Mouse (Mus musculus) heart, embryonic 16.5 days (tissue): ENCODE data around the gene Ube2n. TPM values are rescaled to one million over a fixed set of nuclear protein-coding genes. Genes with fewer than 3 reads are reported as not detected.

Experiments used
- ATAC-seq: fragments of 200-750 bp; cut with Nextera tagmentation; replicated peaks from 2 replicates; pipeline ENCODE4 v1.8.0; 2017; ENCODE audit warnings: moderate number of reproducible peaks; ENCODE audit not compliant: insufficient read depth, low FRiP score; ENCODE audit errors: extremely low read depth
- H3K27ac ChIP-seq: fragments of 300-500 bp; sonication (generic); 2 replicates; pipeline ENCODE4 v1.5.1; 2014; ENCODE audit warnings: mild to moderate bottlenecking, low read length, control low read depth, moderate library complexity
- H3K27me3 ChIP-seq: fragments of 300-500 bp; sonication (generic); 2 replicates; pipeline ENCODE4 v1.6.1; 2014; ENCODE audit warnings: low read length, mixed read lengths; ENCODE audit not compliant: control insufficient read depth, insufficient read depth
- H3K36me3 ChIP-seq: fragments of 300-500 bp; sonication (generic); 2 replicates; pipeline ENCODE4 v1.6.1; 2014; ENCODE audit not compliant: control insufficient read depth, insufficient read depth
- H3K4me1 ChIP-seq: fragments of 300-500 bp; sonication (generic); 2 replicates; pipeline ENCODE4 v1.6.1; 2014; ENCODE audit warnings: low read length, mixed read lengths; ENCODE audit not compliant: control insufficient read depth, insufficient read depth
- H3K4me2 ChIP-seq: fragments of 300-500 bp; sonication (generic); 2 replicates; pipeline ENCODE4 v1.6.1; 2014; ENCODE audit warnings: low read depth, mild to moderate bottlenecking, control low read depth, low read length
- H3K4me3 ChIP-seq: fragments of 300-500 bp; sonication (generic); 2 replicates; pipeline ENCODE4 v1.5.1; 2014; ENCODE audit warnings: mild to moderate bottlenecking, control low read depth, low read length
- H3K9ac ChIP-seq: fragments of 300-500 bp; sonication (generic); 2 replicates; pipeline ENCODE4 v1.6.1; 2014; ENCODE audit warnings: low read length, control low read depth
- H3K9me3 ChIP-seq: fragments of 300-500 bp; sonication (generic); replicated peaks from 2 replicates; pipeline ENCODE4 v1.6.1; 2016; ENCODE audit warnings: low read length; ENCODE audit not compliant: control insufficient read depth
- WGBS: fragments of 180-500 bp; shearing (Covaris S2); extraction: QIAGEN DNeasy Blood & Tissue Kit; methylation state at CpG from one replicate; pipeline ENCODE4 v1.1.7; 2014; 5-methylcytosine and 5-hydroxymethylcytosine counted together
- polyA plus RNA-seq: library from polyadenylated mRNA; unstranded; fragments of >200 nt; fragmentation: Nextera tagmentation; extraction: Ambion mirVana; gene quantifications from 2 replicates; pipeline ENCODE4 v1.2.1, GENCODE M21; 2015

Ube2n gene
- polyA plus RNA-seq, 1 experiment from 2014 or later = 246 TPM

DNA sequence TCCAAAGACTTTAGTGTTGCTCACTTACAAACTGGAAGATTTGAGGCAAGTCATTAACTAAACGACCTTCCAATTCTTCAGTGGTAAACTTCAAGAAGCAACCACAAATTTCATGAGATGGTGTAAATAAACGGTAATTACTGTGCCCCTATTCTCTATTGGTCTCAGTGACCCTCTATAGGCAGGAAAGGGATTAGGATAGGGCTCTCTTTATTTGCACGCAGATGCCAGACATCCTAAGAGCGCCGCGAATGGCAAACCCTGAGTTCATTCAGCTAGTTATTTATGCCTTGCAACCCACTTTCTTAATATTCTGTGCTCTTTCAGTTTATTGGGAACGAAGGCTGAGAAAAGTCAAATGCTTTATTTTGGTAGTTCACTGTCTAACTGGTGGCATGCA, 13.9 kb upstream of the Ube2n start:
- peak overlapping the region; percentile 95 for H3K9ac ChIP-seq
- H3K9me3 ChIP-seq = no peaks in the 10 kb centered on the region
- peaks cover 11% of the 10 kb centered on the region for H3K36me3 ChIP-seq
- H3K27me3 ChIP-seq = no peaks in the 10 kb centered on the region
- peaks cover 13% of the 10 kb centered on the region for H3K4me1 ChIP-seq
- H3K27ac ChIP-seq = peak overlapping the region; percentile 96
- 0 out of 2 replicates have a peak, but pooled peaks have one; percentile 41 for ATAC-seq
- H3K4me3 ChIP-seq = peak overlapping the region; percentile 92
- peak overlapping the region; percentile 81 for H3K4me2 ChIP-seq
- 3% methylated on average over 7 of the region's 7 CpGs for WGBS

GRCm38 (mm10) chr10:95501463-95502081, 13.4 kb upstream of the Ube2n start, which contains the start of gene Mrpl42:
Gene Mrpl42, minus strand, starts transcription at chr10:95501940.
- H3K4me2 ChIP-seq = peak within 1 kb of the TSS; percentile 81
- no peaks in the 10 kb centered on the region for H3K27me3 ChIP-seq
- under 1% methylated on average over 35 of the region's 35 CpGs for WGBS
- peak within 1 kb of the TSS; percentile 92 for H3K4me3 ChIP-seq
- H3K27ac ChIP-seq = peak within 1 kb of the TSS; percentile 96
- peak within 1 kb of the TSS; percentile 95 for H3K9ac ChIP-seq
- ATAC-seq = peak; percentile 93
- peaks cover 10% of the 10 kb centered on the region for H3K36me3 ChIP-seq
- peaks cover 13% of the 10 kb centered on the region for H3K4me1 ChIP-seq
- no peaks in the 10 kb centered on the region for H3K9me3 ChIP-seq

DNA sequence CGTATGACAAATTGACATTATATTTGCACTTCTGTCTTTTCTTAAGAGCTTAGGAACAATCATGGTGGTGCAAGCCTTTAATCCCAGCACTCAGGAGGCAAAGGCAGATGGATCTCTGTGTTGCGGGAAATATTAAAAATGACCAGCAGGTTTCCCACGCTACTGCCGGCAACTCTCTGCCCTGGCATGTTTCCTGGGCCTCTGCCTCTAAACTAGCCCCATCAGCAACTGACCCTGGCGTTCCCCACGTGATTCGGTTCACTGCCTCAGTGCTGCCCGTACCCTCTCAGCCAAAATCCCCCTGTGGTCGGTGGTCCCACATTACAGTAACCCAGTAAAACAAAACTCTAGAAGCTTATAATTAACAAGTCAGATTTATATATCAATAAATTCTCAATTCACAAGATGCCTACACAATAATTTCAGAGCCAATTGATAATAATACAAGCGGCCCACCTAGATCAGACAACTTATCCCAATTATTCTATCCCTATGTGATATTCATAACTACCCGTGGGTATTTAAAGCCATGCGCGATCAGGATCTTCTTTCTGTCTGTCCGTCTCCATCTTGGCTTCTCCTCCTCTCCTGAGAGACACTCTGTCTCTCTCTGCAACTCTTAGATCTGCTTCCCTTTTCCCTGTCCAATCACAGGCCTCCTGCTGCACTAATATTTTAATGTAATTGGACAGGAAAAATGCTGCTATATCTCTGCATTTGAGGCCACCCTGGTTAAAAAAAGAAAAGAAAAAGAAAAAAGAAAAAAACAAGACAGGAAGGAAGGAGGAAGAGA, 11.3 kb upstream of the Ube2n start:
- no peak for ATAC-seq
- H3K4me2 ChIP-seq = no peak overlapping the region
- no peak overlapping the region for H3K4me3 ChIP-seq
- no peak overlapping the region for H3K9ac ChIP-seq
- H3K27ac ChIP-seq = no peak overlapping the region
- 85% methylated on average over 14 of the region's 14 CpGs for WGBS
- peaks cover 13% of the 10 kb centered on the region for H3K4me1 ChIP-seq
- no peaks in the 10 kb centered on the region for H3K27me3 ChIP-seq
- H3K36me3 ChIP-seq = no peaks in the 10 kb centered on the region
- H3K9me3 ChIP-seq = no peaks in the 10 kb centered on the region

GRCm38 (mm10) chr10:95504341-95504740, 10.6 kb upstream of the Ube2n start:
- no peak overlapping the region for H3K4me2 ChIP-seq
- peaks cover 13% of the 10 kb centered on the region for H3K4me1 ChIP-seq
- no peaks in the 10 kb centered on the region for H3K27me3 ChIP-seq
- 8% methylated on average over 1 of the region's 1 CpGs for WGBS
- no peak overlapping the region for H3K9ac ChIP-seq
- H3K4me3 ChIP-seq = no peak overlapping the region
- no peaks in the 10 kb centered on the region for H3K36me3 ChIP-seq
- no peaks in the 10 kb centered on the region for H3K9me3 ChIP-seq
- peak overlapping the region; percentile 31 for H3K27ac ChIP-seq
- no peak for ATAC-seq

DNA sequence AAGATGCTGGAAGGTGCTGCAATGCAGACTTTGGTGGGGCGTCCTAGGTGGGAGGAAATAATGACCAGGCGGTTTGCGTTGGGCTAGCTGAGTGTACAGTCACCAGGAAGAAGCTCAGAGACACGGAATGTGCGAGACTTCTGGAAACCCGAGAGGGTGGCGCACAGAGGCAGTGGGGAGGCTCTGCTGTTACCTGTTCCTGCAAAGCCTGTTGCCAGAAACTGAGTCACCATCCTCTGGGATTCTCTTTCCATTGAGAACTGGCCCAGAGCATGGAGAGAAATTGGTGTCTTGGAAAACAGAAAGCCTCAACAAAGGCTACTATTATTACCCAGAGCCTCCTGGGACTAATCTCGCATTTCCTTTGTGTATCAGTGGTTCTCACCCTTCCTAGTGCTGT, 6.8 kb upstream of the Ube2n start:
- peaks cover 3% of the 10 kb centered on the region; the same call in 1 of the 2 replicates for H3K4me1 ChIP-seq
- H3K4me2 ChIP-seq = no peak overlapping the region
- H3K36me3 ChIP-seq = no peaks in the 10 kb centered on the region
- 71% methylated on average over 8 of the region's 8 CpGs for WGBS
- no peaks in the 10 kb centered on the region for H3K27me3 ChIP-seq
- H3K9me3 ChIP-seq = no peaks in the 10 kb centered on the region; the same call in 1 of the 2 replicates
- ATAC-seq = no peak
- no peak overlapping the region for H3K4me3 ChIP-seq
- H3K9ac ChIP-seq = no peak overlapping the region
- H3K27ac ChIP-seq = no peak overlapping the region

GRCm38 (mm10) chr10:95508793-95509192, 6.2 kb upstream of the Ube2n start:
- Histone ChIP-seq H3K27ac (no peak overlapping the region), H3K4me1 (peaks cover 3% of the 10 kb centered on the region; the same call in 1 of the 2 replicates), H3K9ac (no peak overlapping the region), H3K4me2 (no peak overlapping the region), H3K4me3 (no peak overlapping the region), H3K36me3 (no peaks in the 10 kb centered on the region), H3K27me3 (no peaks in the 10 kb centered on the region), H3K9me3 (no peaks in the 10 kb centered on the region; the same call in 1 of the 2 replicates)
- 64% methylated on average over 6 of the region's 6 CpGs for WGBS
- ATAC-seq = no peak

DNA sequence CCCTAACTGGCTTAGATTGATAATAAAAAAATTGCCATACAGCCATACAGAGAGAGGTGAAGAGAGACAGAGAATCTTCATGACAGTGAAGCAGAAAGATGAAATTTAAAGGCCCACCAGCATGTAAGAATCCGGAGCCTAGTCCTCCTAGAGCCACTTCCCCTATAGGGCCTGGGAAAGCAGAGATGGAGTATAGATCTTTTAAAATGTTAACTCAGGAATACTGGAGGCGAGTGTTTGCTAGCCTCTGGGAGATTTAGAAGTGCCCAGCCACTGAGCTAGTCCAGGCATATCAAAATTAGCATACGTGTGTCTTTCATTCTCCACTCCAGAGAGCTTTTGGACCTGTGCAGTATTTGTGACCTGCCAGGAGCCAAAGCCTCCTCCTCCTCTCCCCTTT, 5.7 kb upstream of the Ube2n start:
- H3K27ac ChIP-seq = no peak overlapping the region
- no peak for ATAC-seq
- no peak overlapping the region for H3K4me2 ChIP-seq
- no peak overlapping the region for H3K9ac ChIP-seq
- H3K9me3 ChIP-seq = no peaks in the 10 kb centered on the region; the same call in 1 of the 2 replicates
- H3K36me3 ChIP-seq = no peaks in the 10 kb centered on the region
- no peaks in the 10 kb centered on the region for H3K27me3 ChIP-seq
- WGBS = 71% methylated on average over 3 of the region's 3 CpGs
- peaks cover 6% of the 10 kb centered on the region; the same call in 1 of the 2 replicates for H3K4me1 ChIP-seq
- H3K4me3 ChIP-seq = no peak overlapping the region

GRCm38 (mm10) chr10:95512635-95513034, 2.3 kb upstream of the Ube2n start:
- Histone ChIP-seq H3K4me2 (no peak overlapping the region), H3K27me3 (no peaks in the 10 kb centered on the region), H3K9me3 (no peaks in the 10 kb centered on the region; the same call in 1 of the 2 replicates), H3K27ac (no peak overlapping the region), H3K9ac (no peak overlapping the region), H3K36me3 (no peaks in the 10 kb centered on the region), H3K4me3 (no peak overlapping the region), H3K4me1 (peaks cover 9% of the 10 kb centered on the region)
- WGBS = 84% methylated on average over 8 of the region's 8 CpGs
- no peak for ATAC-seq
